Mouse (Mus musculus): Measurements from ENCODE around the gene 5031439G07Rik. TPM values are rescaled to one million over a fixed set of nuclear protein-coding genes. Genes with fewer than 3 reads are reported as not detected.

5031439G07Rik gene
- polyA plus RNA-seq, 1 experiment from 2014 or later, result 21.8 TPM

DNA sequence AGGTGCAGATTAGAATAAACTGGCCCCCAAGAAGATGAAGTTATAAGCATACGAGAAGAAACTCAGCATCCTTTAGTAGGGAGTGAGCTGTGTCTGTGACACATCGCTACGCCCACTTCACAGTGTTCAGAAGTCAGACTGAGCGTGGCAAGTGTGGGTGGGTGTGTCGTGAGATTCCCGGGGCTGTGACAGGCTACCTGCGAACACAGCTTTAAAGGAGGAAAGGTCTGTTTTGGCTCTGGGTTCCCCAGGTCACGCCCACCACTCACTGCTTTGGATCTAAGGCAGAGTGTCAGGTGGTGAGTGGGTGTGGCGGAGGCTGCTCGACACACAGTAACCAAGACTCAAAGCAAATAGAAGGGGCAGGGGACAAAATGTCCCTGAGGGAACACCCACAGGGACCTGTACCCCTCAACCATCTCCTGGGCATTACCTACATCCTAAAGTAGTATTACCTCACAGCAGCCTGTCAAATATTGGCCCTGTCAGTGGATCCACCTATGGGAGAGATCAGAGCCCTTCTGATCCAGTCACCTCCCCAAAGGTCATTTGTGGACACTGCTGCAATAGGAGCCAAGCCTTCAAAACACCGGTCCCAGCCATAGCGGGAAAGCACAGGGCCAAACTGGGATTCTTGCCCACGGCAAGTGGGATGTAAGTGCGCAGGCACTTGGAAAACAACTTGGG, 9.6 kb upstream of the 5031439G07Rik start:
- Histone ChIP-seq H3K4me2 (ENCODE audit: low read depth, low read length) (no peak overlapping the region), H3K9me3 (ENCODE audit: control insufficient read depth, low read length) (no peaks in the 10 kb centered on the region), H3K36me3 (ENCODE audit: control insufficient read depth, insufficient read depth, low read length) (no peaks in the 10 kb centered on the region), H3K4me3 (ENCODE audit: low read depth, low read length) (no peak overlapping the region), H3K27me3 (ENCODE audit: control insufficient read depth, insufficient read depth, low read length) (no peaks in the 10 kb centered on the region), H3K4me1 (ENCODE audit: control insufficient read depth, insufficient read depth, low read length) (no peaks in the 10 kb centered on the region), H3K9ac (replicated peaks; ENCODE audit: low read depth, low read length) (no peak overlapping the region), H3K27ac (ENCODE audit: low read depth, low read length) (no peak overlapping the region)
- 72% methylated on average over 14 of the region's 14 CpGs for WGBS
- ATAC-seq (ENCODE audit: low read depth), result no peak

DNA sequence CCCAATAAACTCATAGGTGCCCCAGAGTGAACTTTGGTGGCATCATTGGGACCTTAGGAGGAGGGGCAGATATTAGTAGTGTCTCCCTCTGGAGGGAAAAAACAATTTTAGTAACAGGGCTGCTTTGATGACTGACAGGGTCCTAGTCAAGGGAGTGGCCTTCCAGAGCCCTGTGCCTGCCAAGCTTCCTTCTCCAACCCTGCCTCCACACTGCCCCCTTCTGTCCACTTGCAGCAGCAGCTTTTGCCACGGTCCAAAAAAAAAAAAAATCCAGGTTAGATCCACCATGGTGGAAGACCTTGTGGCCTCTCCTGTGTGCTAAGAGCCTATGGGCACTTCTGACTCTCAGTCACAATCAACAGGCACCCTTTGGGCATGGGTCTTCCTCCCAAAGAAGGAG, 7.6 kb upstream of the 5031439G07Rik start:
- Histone ChIP-seq H3K4me3 (ENCODE audit: low read depth, low read length) (no peak overlapping the region), H3K27me3 (ENCODE audit: control insufficient read depth, insufficient read depth, low read length) (no peaks in the 10 kb centered on the region), H3K36me3 (ENCODE audit: control insufficient read depth, insufficient read depth, low read length) (no peaks in the 10 kb centered on the region), H3K4me2 (ENCODE audit: low read depth, low read length) (no peak overlapping the region), H3K27ac (ENCODE audit: low read depth, low read length) (no peak overlapping the region), H3K9me3 (ENCODE audit: control insufficient read depth, low read length) (no peaks in the 10 kb centered on the region), H3K9ac (replicated peaks; ENCODE audit: low read depth, low read length) (no peak overlapping the region), H3K4me1 (ENCODE audit: control insufficient read depth, insufficient read depth, low read length) (no peaks in the 10 kb centered on the region)
- 0% methylated on average over 1 of the region's 1 CpGs for WGBS
- ATAC-seq (ENCODE audit: low read depth), result no peak

DNA sequence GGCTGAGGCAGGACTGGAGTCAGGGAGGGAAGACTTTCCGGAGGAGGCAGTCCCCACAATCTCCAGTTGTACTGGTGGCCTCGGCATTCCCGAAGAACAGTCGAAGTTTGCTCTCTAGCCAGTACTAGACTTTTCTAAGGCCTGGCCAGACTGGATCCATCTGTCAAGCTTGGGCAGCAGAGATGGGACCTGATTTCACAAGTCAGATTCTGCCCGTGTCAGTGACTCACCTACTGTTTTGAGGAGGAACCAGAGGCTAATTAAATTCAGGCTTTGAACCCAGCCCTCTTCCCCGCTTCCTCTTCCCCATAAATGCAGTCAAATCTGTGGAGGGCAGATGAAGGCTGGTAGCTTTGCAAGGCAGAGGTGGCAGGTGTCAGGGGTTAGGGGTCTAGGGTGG, 6.7 kb upstream of the 5031439G07Rik start:
- ATAC-seq (ENCODE audit: low read depth), result no peak
- 51% methylated on average over 6 of the region's 6 CpGs for WGBS
- H3K4me1 ChIP-seq (ENCODE audit: control insufficient read depth, insufficient read depth, low read length), result no peaks in the 10 kb centered on the region

DNA sequence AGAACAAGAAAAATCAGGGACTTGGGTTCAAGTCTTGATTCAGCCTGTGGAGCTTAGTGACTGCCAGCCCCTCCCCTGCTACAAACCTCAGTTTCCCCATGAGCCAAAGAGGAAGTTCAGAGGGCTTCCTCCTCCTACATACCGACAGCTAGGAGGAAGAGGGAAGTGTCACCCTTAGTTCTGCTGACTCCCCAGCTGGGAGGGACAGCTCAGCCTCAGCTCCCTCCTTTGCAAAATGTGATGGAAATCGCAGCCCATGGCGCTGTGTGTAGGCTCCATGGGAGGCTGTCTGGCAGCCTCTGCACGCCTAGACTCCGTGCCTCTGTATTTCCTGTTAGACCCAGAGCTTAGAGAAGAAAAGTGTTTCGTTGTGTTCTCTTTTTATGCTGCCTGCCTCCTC, 6.1 kb upstream of the 5031439G07Rik start:
- Histone ChIP-seq H3K4me3 (ENCODE audit: low read depth, low read length) (no peak overlapping the region), H3K27ac (ENCODE audit: low read depth, low read length) (no peak overlapping the region), H3K9me3 (ENCODE audit: control insufficient read depth, low read length) (no peaks in the 10 kb centered on the region), H3K4me1 (ENCODE audit: control insufficient read depth, insufficient read depth, low read length) (no peaks in the 10 kb centered on the region), H3K27me3 (ENCODE audit: control insufficient read depth, insufficient read depth, low read length) (no peaks in the 10 kb centered on the region), H3K9ac (replicated peaks; ENCODE audit: low read depth, low read length) (no peak overlapping the region), H3K36me3 (ENCODE audit: control insufficient read depth, insufficient read depth, low read length) (no peaks in the 10 kb centered on the region), H3K4me2 (ENCODE audit: low read depth, low read length) (no peak overlapping the region)
- no peak for ATAC-seq (ENCODE audit: low read depth)
- 47% methylated on average over 6 of the region's 6 CpGs for WGBS

More for the DNA sequence above, 6.7 kb upstream of the 5031439G07Rik start:
- H3K4me3 ChIP-seq (ENCODE audit: low read depth, low read length), result no peak overlapping the region
- H3K9ac ChIP-seq (replicated peaks; ENCODE audit: low read depth, low read length), result no peak overlapping the region
- H3K9me3 ChIP-seq (ENCODE audit: control insufficient read depth, low read length), result no peaks in the 10 kb centered on the region
- H3K4me2 ChIP-seq (ENCODE audit: low read depth, low read length), result no peak overlapping the region
- no peaks in the 10 kb centered on the region for H3K27me3 ChIP-seq (ENCODE audit: control insufficient read depth, insufficient read depth, low read length)
- H3K36me3 ChIP-seq (ENCODE audit: control insufficient read depth, insufficient read depth, low read length), result no peaks in the 10 kb centered on the region
- H3K27ac ChIP-seq (ENCODE audit: low read depth, low read length), result no peak overlapping the region

GRCm38 (mm10) chr15:84989771-84990170, 1.4 kb upstream of the 5031439G07Rik start:
- ATAC-seq (ENCODE audit: low read depth), result no peak
- Histone ChIP-seq H3K9me3 (ENCODE audit: control insufficient read depth, low read length) (no peaks in the 10 kb centered on the region), H3K4me2 (ENCODE audit: low read depth, low read length) (no peak overlapping the region), H3K9ac (replicated peaks; ENCODE audit: low read depth, low read length) (no peak overlapping the region), H3K4me1 (ENCODE audit: control insufficient read depth, insufficient read depth, low read length) (peaks cover 19% of the 10 kb centered on the region), H3K27me3 (ENCODE audit: control insufficient read depth, insufficient read depth, low read length) (no peaks in the 10 kb centered on the region), H3K4me3 (ENCODE audit: low read depth, low read length) (no peak overlapping the region), H3K36me3 (ENCODE audit: control insufficient read depth, insufficient read depth, low read length) (no peaks in the 10 kb centered on the region), H3K27ac (ENCODE audit: low read depth, low read length) (no peak overlapping the region)
- 50% methylated on average over 7 of the region's 7 CpGs for WGBS

DNA sequence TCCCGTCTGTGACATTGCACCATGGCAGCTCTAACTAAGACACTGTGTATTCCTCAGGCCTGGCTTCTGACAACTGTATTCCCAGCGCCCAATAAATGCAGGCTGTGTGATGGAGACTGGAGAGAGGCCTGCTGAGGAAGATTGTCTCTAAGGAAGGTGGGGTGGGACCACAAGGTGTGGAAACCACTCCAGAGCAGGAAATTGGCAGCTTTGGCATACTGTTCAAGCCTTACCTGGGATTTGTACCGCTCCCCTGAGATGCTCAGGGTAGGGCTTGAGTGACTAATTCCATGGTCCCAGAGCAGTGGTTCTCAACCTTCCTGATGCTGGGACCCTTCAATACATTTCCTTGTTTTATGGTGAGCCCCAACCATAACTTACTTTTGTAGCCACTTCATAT, 747 bp upstream of the 5031439G07Rik start:
- Histone ChIP-seq H3K9me3 (ENCODE audit: control insufficient read depth, low read length) (no peaks in the 10 kb centered on the region), H3K4me3 (ENCODE audit: low read depth, low read length) (no peak overlapping the region), H3K36me3 (ENCODE audit: control insufficient read depth, insufficient read depth, low read length) (no peaks in the 10 kb centered on the region), H3K27me3 (ENCODE audit: control insufficient read depth, insufficient read depth, low read length) (no peaks in the 10 kb centered on the region), H3K27ac (ENCODE audit: low read depth, low read length) (no peak overlapping the region), H3K4me2 (ENCODE audit: low read depth, low read length) (no peak overlapping the region), H3K9ac (replicated peaks; ENCODE audit: low read depth, low read length) (no peak overlapping the region), H3K4me1 (ENCODE audit: control insufficient read depth, insufficient read depth, low read length) (peaks cover 19% of the 10 kb centered on the region)
- no peak for ATAC-seq (ENCODE audit: low read depth)
- whole genome bisulfite sequencing, result 77% methylated on average over 3 of the region's 3 CpGs

GRCm38 (mm10) chr15:84987020-84987815, 1.1 kb downstream of the 5031439G07Rik start:
- peaks cover 25% of the 10 kb centered on the region for H3K4me1 ChIP-seq (ENCODE audit: control insufficient read depth, insufficient read depth, low read length)
- under 1% methylated on average over 33 of the region's 53 CpGs for WGBS
- H3K4me2 ChIP-seq (ENCODE audit: low read depth, low read length), result peak overlapping the region; percentile 84
- H3K27me3 ChIP-seq (ENCODE audit: control insufficient read depth, insufficient read depth, low read length), result no peaks in the 10 kb centered on the region
- H3K4me3 ChIP-seq (ENCODE audit: low read depth, low read length), result peak overlapping the region; percentile 83
- no peaks in the 10 kb centered on the region for H3K36me3 ChIP-seq (ENCODE audit: control insufficient read depth, insufficient read depth, low read length)
- peak; percentile 69 for ATAC-seq (ENCODE audit: low read depth)
- peak overlapping the region; percentile 78 for H3K27ac ChIP-seq (ENCODE audit: low read depth, low read length)
- H3K9me3 ChIP-seq (ENCODE audit: control insufficient read depth, low read length), result no peaks in the 10 kb centered on the region
- peak overlapping the region; percentile 97 for H3K9ac ChIP-seq (replicated peaks; ENCODE audit: low read depth, low read length)

GRCm38 (mm10) chr15:84986171-84987019, 2.0 kb downstream of the 5031439G07Rik start:
- Histone ChIP-seq H3K4me3 (ENCODE audit: low read depth, low read length) (peak overlapping the region; percentile 83), H3K9ac (replicated peaks; ENCODE audit: low read depth, low read length) (peak overlapping the region; percentile 97), H3K4me2 (ENCODE audit: low read depth, low read length) (peak overlapping the region; percentile 84), H3K4me1 (ENCODE audit: control insufficient read depth, insufficient read depth, low read length) (peaks cover 25% of the 10 kb centered on the region), H3K27me3 (ENCODE audit: control insufficient read depth, insufficient read depth, low read length) (no peaks in the 10 kb centered on the region), H3K36me3 (ENCODE audit: control insufficient read depth, insufficient read depth, low read length) (no peaks in the 10 kb centered on the region), H3K9me3 (ENCODE audit: control insufficient read depth, low read length) (no peaks in the 10 kb centered on the region), H3K27ac (ENCODE audit: low read depth, low read length) (no peak overlapping the region)
- ATAC-seq (ENCODE audit: low read depth), result no peak
- WGBS, result 69% methylated on average over 4 of the region's 4 CpGs

All from neural tube, embryonic 14.5 days (tissue).